Mouse (Mus musculus) MEL (cell line): ENCODE measurements around the gene Olfr1396.
"Not testable (repeated sequence)": the region's sequence is repeated elsewhere in the genome, so short reads cannot be mapped to it uniquely, and the experiment has no call there.

Source experiments
- MAZ ChIP-seq: IDR thresholded peaks from 2 replicates; pipeline ENCODE4 v1.6.1; 2012; ENCODE audit warnings: low read depth, mild to moderate bottlenecking, inconsistent platforms, low read length, improper control_type of control experiment
- POLR2A ChIP-seq, 2 experiments: IDR thresholded peaks; 2 replicates each; pipeline ENCODE4 v1.6.1; 2011 to 2012; ENCODE audit warnings: low read length in 2 of 2, mild to moderate bottlenecking in 2 of 2, control low read depth in 1 of 2, improper control_type of control experiment in 1 of 2, low read depth in 1 of 2, moderate library complexity in 1 of 2; ENCODE audit not compliant: control insufficient read depth in 1 of 2, insufficient read depth in 1 of 2, poor library complexity in 1 of 2
- POLR2AphosphoS5 ChIP-seq: IDR thresholded peaks from 2 replicates; pipeline ENCODE4 v1.6.1; 2012; ENCODE audit warnings: low read depth, borderline replicate concordance, mild to moderate bottlenecking, inconsistent platforms, low read length, moderate library complexity, mixed read lengths
- SMC3 ChIP-seq: IDR thresholded peaks from 2 replicates; pipeline ENCODE4 v1.6.1; 2011; ENCODE audit warnings: low read depth, low read length, improper control_type of control experiment
- ZC3H11A ChIP-seq: IDR thresholded peaks from 2 replicates; pipeline ENCODE4 v1.6.1; 2012; ENCODE audit warnings: low read depth, mild to moderate bottlenecking, inconsistent platforms, low read length, improper control_type of control experiment

DNA sequence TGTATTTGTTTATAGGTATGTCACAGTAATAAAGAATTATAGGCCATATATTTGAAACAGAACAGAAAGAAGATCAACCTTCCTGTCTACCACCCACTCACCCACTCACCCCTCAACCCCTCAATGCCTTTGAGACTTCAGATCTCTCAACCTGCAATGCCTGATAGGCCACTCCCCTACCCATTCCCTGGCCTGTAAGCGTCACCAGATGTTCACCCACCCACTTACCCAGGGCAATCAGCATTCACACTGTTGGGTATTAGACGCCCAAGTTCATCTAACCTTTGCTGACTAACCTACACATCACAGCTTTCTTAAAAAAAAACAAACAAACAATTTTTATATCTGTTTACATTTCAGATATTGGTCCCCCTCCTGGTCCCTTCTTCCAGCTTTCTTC, 52.8 kb downstream of the Olfr1396 start:
- not testable (repeated sequence) for TF ChIP-seq POLR2A (IDR thresholded peaks at IDR 0.05; ENCODE audit: control insufficient read depth in 1 of 2, insufficient read depth in 1 of 2, low read depth in 1 of 2, low read length in 2 of 2, poor library complexity in 1 of 2); ZC3H11A; MAZ; POLR2AphosphoS5; SMC3
